Mouse (Mus musculus) left cerebral cortex, adult 11 months (tissue): Measurements from ENCODE around the gene Alox15.

Source experiments
- DNase-seq: peaks from one replicate; pipeline ENCODE4 v3.0.0; 2022; ENCODE audit warnings: low spot score

Alox15 gene

DNA sequence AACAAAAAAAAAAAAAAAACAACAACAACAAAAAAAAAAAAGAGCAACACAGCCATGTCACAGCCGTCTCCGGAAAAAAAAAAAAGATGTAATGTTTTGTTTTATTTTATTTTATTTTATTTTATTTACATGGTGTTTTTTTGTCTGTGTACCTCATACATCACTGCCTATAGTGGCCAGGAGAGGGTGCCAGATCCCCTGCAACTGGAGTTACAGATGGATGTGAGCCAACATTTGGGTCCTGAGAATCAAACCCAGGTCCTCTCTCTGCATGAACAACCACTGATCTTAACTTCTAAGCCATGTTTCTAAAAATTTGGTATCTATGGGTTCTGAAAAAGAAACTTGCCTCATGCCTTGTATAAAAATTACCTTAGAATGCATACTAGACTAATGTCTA, 43.5 kb downstream of the Alox15 start:
- DNase-seq = no peak

DNA sequence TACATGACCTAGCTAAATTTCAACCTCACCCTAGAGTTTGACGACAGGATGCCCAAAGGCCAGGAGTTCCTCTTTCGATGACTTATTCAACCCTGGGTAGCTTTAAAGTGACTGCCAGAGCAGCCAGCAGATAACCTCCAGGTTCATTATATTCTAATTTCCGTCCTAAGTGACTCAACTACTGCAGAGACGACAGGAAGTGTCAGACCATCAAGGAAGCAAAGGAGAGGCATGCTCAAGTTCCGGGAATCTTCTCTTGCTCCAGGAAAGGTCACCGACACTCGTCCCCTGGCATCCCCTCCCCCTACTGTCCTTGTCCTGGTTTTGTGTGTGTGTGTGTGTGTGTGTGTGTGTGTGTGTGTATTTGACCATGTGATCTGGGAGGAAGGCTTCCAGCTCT, 45.7 kb downstream of the Alox15 start:
- no peak for DNase-seq

DNA sequence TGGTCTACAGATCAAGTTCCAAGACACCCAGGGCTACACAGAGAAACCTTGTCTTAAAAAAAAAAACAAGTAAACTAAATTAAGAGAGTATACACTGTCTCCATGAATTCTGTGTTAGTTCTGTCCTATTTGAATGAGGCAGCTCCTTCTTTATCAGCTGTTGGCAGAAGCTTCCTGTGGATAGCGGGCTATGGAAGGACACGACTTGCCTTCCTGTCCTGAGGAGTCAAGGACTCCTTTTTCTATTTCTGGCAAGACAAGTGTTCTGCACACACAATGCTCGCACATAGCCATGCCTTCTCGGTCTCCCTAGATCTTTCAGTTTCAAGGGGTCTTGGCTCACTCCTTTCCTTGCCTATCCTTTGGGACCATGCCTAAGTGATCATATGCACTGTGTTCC, 49.5 kb downstream of the Alox15 start:
- no peak for DNase-seq

DNA sequence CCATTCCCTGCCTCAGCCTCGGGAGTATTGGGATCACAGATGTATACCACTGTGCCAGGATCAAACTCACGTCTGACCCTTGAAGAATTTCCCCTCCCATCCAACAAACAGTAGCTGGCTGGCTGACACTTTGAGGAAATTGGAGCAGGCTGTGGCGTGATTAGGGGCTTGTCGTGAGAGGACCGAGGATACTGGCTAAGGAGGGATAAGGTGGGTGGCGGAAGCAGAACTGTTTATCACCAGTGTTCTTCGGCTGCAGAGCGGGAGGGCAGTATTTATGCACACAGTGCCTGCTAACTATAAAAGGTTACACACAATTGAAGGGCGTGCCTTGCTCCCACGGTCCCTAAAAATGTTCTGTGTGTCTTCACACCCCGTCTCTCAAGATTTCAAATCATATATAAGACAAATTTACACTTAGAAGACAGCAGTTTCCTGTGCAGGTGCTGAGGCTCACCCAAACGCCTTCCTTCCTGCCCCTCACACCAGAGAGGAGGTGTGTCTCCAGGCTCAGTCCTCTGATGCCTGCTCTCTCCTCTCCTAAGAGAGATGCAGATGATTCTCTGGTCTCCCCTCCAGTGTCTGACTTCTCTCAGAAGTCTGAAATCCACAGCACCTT, 53.9 kb downstream of the Alox15 start:
- DNase-seq = no peak

DNA sequence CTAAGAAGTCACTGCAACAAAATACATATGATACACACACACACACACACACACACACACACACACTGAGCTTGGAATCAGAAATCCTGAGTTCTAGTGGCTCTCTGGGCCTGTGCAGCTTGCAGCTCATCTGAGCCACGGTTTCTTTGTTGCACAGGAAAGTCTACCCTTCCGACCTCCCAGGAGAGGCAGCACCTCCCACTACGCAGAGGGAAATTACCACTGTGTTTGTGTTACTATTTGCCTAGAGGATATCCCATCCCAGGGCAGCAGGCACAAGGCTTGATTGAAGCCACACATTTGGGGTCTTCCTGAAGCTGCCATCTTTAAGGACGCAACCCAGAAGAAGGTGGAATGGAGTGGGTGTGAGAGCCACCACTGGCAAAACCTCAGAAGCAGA, 54.4 kb downstream of the Alox15 start:
- DNase-seq = no peak
